Mouse (Mus musculus) G1E (cell line): ENCODE data around the gene Txnrd2.

Experiments used
- CTCF ChIP-seq: IDR thresholded peaks from 2 replicates; pipeline ENCODE4 v1.5.1; 2012; ENCODE audit warnings: low read depth, low read length, inconsistent platforms, mixed read lengths
- GATA1 ChIP-seq: IDR thresholded peaks from 2 replicates; pipeline ENCODE4 v1.6.1; 2012; ENCODE audit warnings: borderline replicate concordance, low read length, inconsistent platforms, mixed read lengths

GRCm38 (mm10) chr16:18471381-18471955 is 45.3 kb downstream of the Txnrd2 start:
- TF ChIP-seq CTCF: no peak
- TF ChIP-seq GATA1: no peak
